Mouse (Mus musculus) MEL (cell line): ENCODE measurements around the gene Defb25.

Experiments
- CTCF ChIP-seq, 3 experiments: IDR thresholded peaks in 2 of 3; conservative IDR thresholded peaks in 1 of 3; 2 replicates each; pipeline ENCODE4 v1.5.1; 2011 to 2012; ENCODE audit warnings: low read length in 3 of 3, low read depth in 2 of 3, mild to moderate bottlenecking in 2 of 3, improper control_type of control experiment in 1 of 3, inconsistent platforms in 1 of 3, mixed read lengths in 1 of 3, moderate library complexity in 1 of 3; ENCODE audit not compliant: control insufficient read depth in 1 of 3, insufficient read depth in 1 of 3, poor library complexity in 1 of 3, severe bottlenecking in 1 of 3
- GATA1 ChIP-seq: IDR thresholded peaks from 2 replicates; pipeline ENCODE4 v1.6.1; 2011; ENCODE audit warnings: low read depth, low read length, improper control_type of control experiment
- POLR2A ChIP-seq, 2 experiments: IDR thresholded peaks; 2 replicates each; pipeline ENCODE4 v1.6.1; 2011 to 2012; ENCODE audit warnings: low read length in 2 of 2, mild to moderate bottlenecking in 2 of 2, control low read depth in 1 of 2, improper control_type of control experiment in 1 of 2, low read depth in 1 of 2, moderate library complexity in 1 of 2; ENCODE audit not compliant: control insufficient read depth in 1 of 2, insufficient read depth in 1 of 2, poor library complexity in 1 of 2
- TBP ChIP-seq: IDR thresholded peaks from 2 replicates; pipeline ENCODE4 v1.8.0; 2011; ENCODE audit warnings: low read depth, low read length, improper control_type of control experiment

GRCm38 (mm10) chr2:152636246-152637005 lies 13.6 kb upstream of the Defb25 start:
- TF ChIP-seq GATA1 (no peak), TBP (no peak), CTCF (IDR thresholded peaks at IDR 0.05 in 2 of 3, conservative IDR thresholded peaks at IDR 0.05 in 1 of 3; ENCODE audit: control insufficient read depth in 1 of 3, insufficient read depth in 1 of 3, low read depth in 2 of 3, low read length in 3 of 3, poor library complexity in 1 of 3, severe bottlenecking in 1 of 3) (no peak), POLR2A (IDR thresholded peaks at IDR 0.05; ENCODE audit: control insufficient read depth in 1 of 2, insufficient read depth in 1 of 2, low read depth in 1 of 2, low read length in 2 of 2, poor library complexity in 1 of 2) (no peak)
